Mouse (Mus musculus) spleen, postnatal 10 days (tissue): ENCODE measurements around the gene Scgb2b26.
A peak's percentile ranks its signal among the peaks of the same experiment; 100 is the strongest.

ENCODE experiments used
- DNase-seq, 2 experiments: peaks; one replicate each; pipeline ENCODE4 v3.0.0; 2021 to 2022; ENCODE audit warnings: low spot score in 2 of 2

Gene Scgb2b26

DNA sequence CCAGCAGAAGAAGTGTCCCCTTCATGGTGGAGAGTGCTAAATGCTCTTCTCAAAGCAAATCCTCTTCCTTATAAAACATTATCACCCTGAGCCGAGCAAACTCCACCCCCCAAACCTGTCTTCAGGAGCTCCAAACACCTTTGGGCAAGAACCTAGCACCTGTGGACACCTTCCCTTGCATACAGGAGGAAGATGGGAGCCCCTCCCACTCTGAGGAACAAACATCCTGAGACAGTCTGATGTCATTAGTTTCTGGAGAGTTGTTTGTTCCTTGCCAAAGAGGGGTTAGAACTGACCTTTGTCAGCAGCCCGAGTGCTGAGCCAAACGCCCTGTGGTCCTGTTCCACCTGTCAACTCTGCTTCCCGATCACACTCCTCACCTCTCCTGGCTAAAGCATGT is at the start of gene Scgb2b26:
TSS of gene Scgb2b26 (minus strand) at position 101 of the 400 bp plus-strand sequence.
- no peak for DNase-seq

- DNase-seq: peak in 1 of 2 experiments; percentile 27
Measured at GRCm38 (mm10) chr7:33982281-33982680, 37.4 kb upstream of the Scgb2b26 start.

DNA sequence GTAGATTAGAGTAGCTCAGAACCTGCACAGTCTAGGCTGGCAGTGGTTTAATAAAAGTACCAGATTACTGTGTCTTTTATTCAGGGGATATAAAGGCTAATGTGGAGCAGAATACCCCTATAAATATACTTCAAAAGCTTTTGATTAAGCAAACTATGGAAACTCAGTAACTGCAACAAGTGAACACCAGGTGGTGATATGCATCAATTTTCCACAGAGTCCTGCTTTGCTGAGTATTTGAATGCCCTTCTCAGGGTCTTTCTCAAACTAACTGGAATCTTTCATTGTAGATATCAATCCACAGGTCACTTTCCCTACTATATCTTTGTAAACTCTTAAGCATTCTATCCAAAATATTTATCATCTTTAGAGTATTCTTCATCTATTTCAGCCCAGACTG is 41.9 kb downstream of the Scgb2b26 start:
- DNase-seq: no peak

GRCm38 (mm10) chr7:33900803-33901202 is 44.0 kb downstream of the Scgb2b26 start:
- DNase-seq: peak in 1 of 2 experiments; percentile 27

DNA sequence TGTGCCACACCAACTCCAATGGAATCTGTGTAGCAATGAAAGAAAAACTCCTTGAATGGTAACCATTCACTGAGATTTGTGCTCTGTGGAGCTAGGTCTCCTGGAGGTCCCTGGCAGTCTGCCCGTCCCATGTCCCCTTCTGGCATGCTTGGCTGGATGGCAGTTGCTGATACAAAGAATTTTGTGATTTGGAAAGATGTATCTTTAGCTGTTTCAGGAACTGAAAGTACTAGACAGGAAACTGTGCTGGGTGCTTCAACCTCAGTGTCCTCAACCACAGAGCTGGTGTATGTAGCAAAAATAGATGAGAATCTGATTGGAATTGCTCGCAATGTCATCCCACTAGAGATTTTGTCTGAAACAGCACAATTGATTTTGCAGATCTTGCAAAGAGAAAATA is 44.8 kb downstream of the Scgb2b26 start:
- peak in 1 of 2 experiments; percentile 14 for DNase-seq
